14 mouse cellular contexts compared by ENCODE assay signal in the genomic region with DNA sequence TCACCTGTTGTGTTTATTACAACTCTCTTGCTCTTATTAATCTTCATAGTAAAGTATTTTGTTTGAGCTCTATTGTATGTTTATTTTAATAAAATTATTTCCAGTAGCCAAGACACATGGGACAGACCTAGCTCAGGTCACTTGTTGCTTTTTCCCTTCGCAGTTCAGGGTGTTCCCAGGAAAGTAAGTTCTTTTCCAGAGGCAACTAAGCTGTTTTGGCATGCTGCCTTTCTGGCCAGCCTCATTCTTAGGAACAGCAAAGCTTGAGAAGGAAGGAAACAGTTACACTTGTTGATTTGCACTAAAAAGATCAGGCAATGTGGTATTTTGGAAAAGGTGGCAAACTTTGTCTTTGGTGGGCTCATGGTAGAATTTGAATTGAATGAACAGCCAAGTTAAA.
A peak's percentile ranks its signal among the peaks of the same experiment; 100 is the strongest.
DNase-seq lines count a peak whose midpoint lies in the region; ATAC-seq and TF ChIP-seq lines count a peak whose summit lies in the region.
"Had no signal": no experiment of that assay in that cellular context is flagged by ENCODE, and none has a peak within 500 bp of the region (broad histone marks: within the 10 kb centered on the region; RNA-seq: fewer than 3 reads in every experiment).

No protein-coding gene starts in this region.

- 71% methylated on average over 1 of the region's 1 CpGs for WGBS in kidney, embryonic 16.5 days
- WGBS in midbrain, postnatal 0 days, result 76% methylated on average over 1 of the region's 1 CpGs
- 81% methylated on average over 1 of the region's 1 CpGs for WGBS in midbrain, embryonic 16.5 days
- 91% methylated on average over 1 of the region's 1 CpGs for WGBS in neural tube, embryonic 15.5 days

- H3K4me2 ChIP-seq in kidney, embryonic 16.5 days (replicated peaks; ENCODE audit: low read depth, low read length), result no peak overlapping the region
- no peak overlapping the region for H3K4me2 ChIP-seq in midbrain, postnatal 0 days (ENCODE audit: low read depth, low read length, poor library complexity, severe bottlenecking)
- no peak overlapping the region for H3K4me2 ChIP-seq in midbrain, embryonic 16.5 days (ENCODE audit: low read length)
- no peak overlapping the region for H3K4me2 ChIP-seq in neural tube, embryonic 15.5 days
- H3K4me2 ChIP-seq: embryonic facial prominence, embryonic 15.5 days; limb, embryonic 13.5 days had no signal

- intact Hi-C loops in heart, postnatal 10 days (cut with DNase I), result no loop called here

- no peak overlapping the region for H3K27ac ChIP-seq in kidney, embryonic 16.5 days (ENCODE audit: low read length)
- no peak overlapping the region for H3K27ac ChIP-seq in midbrain, postnatal 0 days (ENCODE audit: low read depth, low read length)
- no peak overlapping the region for H3K27ac ChIP-seq in midbrain, embryonic 16.5 days (ENCODE audit: low read length)
- no peak overlapping the region for H3K27ac ChIP-seq in neural tube, embryonic 15.5 days (replicated peaks)
- H3K27ac ChIP-seq: embryonic facial prominence, embryonic 15.5 days; limb, embryonic 13.5 days had no signal

- H3K9me3 ChIP-seq in kidney, embryonic 16.5 days (ENCODE audit: low read length), result no peaks in the 10 kb centered on the region
- H3K9me3 ChIP-seq in midbrain, postnatal 0 days (ENCODE audit: low read length), result no peaks in the 10 kb centered on the region
- no peaks in the 10 kb centered on the region for H3K9me3 ChIP-seq in midbrain, embryonic 16.5 days (replicated peaks; ENCODE audit: control insufficient read depth, low read length, poor library complexity, severe bottlenecking)
- H3K9me3 ChIP-seq in neural tube, embryonic 15.5 days (replicated peaks), result no peaks in the 10 kb centered on the region
- H3K9me3 ChIP-seq: embryonic facial prominence, embryonic 15.5 days; limb, embryonic 13.5 days had no signal

- H3K36me3 ChIP-seq in kidney, embryonic 16.5 days (ENCODE audit: insufficient read depth, low read length), result no peaks in the 10 kb centered on the region
- H3K36me3 ChIP-seq in midbrain, postnatal 0 days (ENCODE audit: insufficient read depth, low read length), result no peaks in the 10 kb centered on the region
- no peaks in the 10 kb centered on the region for H3K36me3 ChIP-seq in midbrain, embryonic 16.5 days (ENCODE audit: control insufficient read depth, insufficient read depth, low read length)
- H3K36me3 ChIP-seq in neural tube, embryonic 15.5 days, result 0 out of 2 replicates have a peak, but pooled peaks cover 7% of the 10 kb centered on the region
- H3K36me3 ChIP-seq: embryonic facial prominence, embryonic 15.5 days had no signal

- peak; percentile 8 for DNase-seq in kidney, adult 11 months
- peak; percentile 17 for DNase-seq in midbrain, postnatal 0 days (ENCODE audit: low spot score)
- DNase-seq in heart, postnatal 10 days, result peak; percentile 41 to 44
- no peak for DNase-seq in ovary, postnatal 10 days (ENCODE audit: low spot score)
- DNase-seq: cerebellum, adult 9-11 months; thymus, postnatal 25 days had no signal

- TF ChIP-seq CTCF in midbrain, postnatal 0 days (IDR thresholded peaks at IDR 0.05), result no peak

- no peaks in the 10 kb centered on the region for H3K27me3 ChIP-seq in kidney, embryonic 16.5 days (ENCODE audit: insufficient read depth, low read length)
- H3K27me3 ChIP-seq in midbrain, postnatal 0 days (ENCODE audit: insufficient read depth, low read length), result no peaks in the 10 kb centered on the region
- no peaks in the 10 kb centered on the region for H3K27me3 ChIP-seq in midbrain, embryonic 16.5 days (ENCODE audit: control insufficient read depth, insufficient read depth, low read depth, low read length)
- H3K27me3 ChIP-seq in neural tube, embryonic 15.5 days (replicated peaks), result no peaks in the 10 kb centered on the region
- H3K27me3 ChIP-seq: embryonic facial prominence, embryonic 15.5 days; limb, embryonic 13.5 days had no signal

- H3K4me3 ChIP-seq in kidney, embryonic 16.5 days (ENCODE audit: low read length), result no peak overlapping the region
- H3K4me3 ChIP-seq in midbrain, postnatal 0 days (ENCODE audit: low read depth, low read length), result no peak overlapping the region
- no peak overlapping the region for H3K4me3 ChIP-seq in midbrain, embryonic 16.5 days (ENCODE audit: low read depth, low read length)
- H3K4me3 ChIP-seq in neural tube, embryonic 15.5 days (replicated peaks), result no peak overlapping the region
- H3K4me3 ChIP-seq: embryonic facial prominence, embryonic 15.5 days; limb, embryonic 13.5 days had no signal

- no peak overlapping the region for H3K9ac ChIP-seq in kidney, embryonic 16.5 days (replicated peaks; ENCODE audit: low read length)
- no peak overlapping the region for H3K9ac ChIP-seq in midbrain, postnatal 0 days (replicated peaks; ENCODE audit: low read length, poor library complexity, severe bottlenecking)
- no peak overlapping the region for H3K9ac ChIP-seq in midbrain, embryonic 16.5 days (ENCODE audit: low read depth, low read length)
- no peak overlapping the region for H3K9ac ChIP-seq in neural tube, embryonic 15.5 days (replicated peaks)
- H3K9ac ChIP-seq: embryonic facial prominence, embryonic 15.5 days; limb, embryonic 13.5 days had no signal

- peaks cover 11% of the 10 kb centered on the region; the same call in 1 of the 2 replicates for H3K4me1 ChIP-seq in kidney, embryonic 16.5 days (ENCODE audit: insufficient read depth, low read length)
- no peaks in the 10 kb centered on the region for H3K4me1 ChIP-seq in midbrain, postnatal 0 days (ENCODE audit: insufficient read depth, low read length)
- no peaks in the 10 kb centered on the region for H3K4me1 ChIP-seq in midbrain, embryonic 16.5 days (ENCODE audit: control insufficient read depth, insufficient read depth, low read length)
- peaks cover 13% of the 10 kb centered on the region; the same call in 1 of the 2 replicates for H3K4me1 ChIP-seq in neural tube, embryonic 15.5 days

- no peak for ATAC-seq in kidney, embryonic 16.5 days (ENCODE audit: low FRiP score, low TSS enrichment)
- ATAC-seq in midbrain, postnatal 0 days (ENCODE audit: low FRiP score), result no peak
- no peak for ATAC-seq in midbrain, embryonic 16.5 days
- ATAC-seq in monocyte, adult 5-6 weeks (replicated peaks; ENCODE audit: insufficient number of reproducible peaks, low FRiP score, low TSS enrichment, poor library complexity, severe bottlenecking), result no peak
- ATAC-seq in neural tube, embryonic 15.5 days (ENCODE audit: low FRiP score), result no peak
- ATAC-seq: CD4-positive, CD25-positive, alpha-beta regulatory T cell, adult 4 months; hindbrain, embryonic 16.5 days had no signal
